Mouse (Mus musculus) forebrain, embryonic 11.5 days (tissue): Measurements from ENCODE around the gene Mpzl2. TPM values are rescaled to one million over a fixed set of nuclear protein-coding genes. Genes with fewer than 3 reads are reported as not detected.

Experiments used
- ATAC-seq: fragments of 200-750 bp; cut with Nextera tagmentation; replicated peaks from 2 replicates; pipeline ENCODE4 v1.8.0; 2017; ENCODE audit warnings: moderate TSS enrichment; ENCODE audit not compliant: low FRiP score
- DNase-seq: peaks from one replicate; pipeline ENCODE4 v3.0.0-alpha.2; 2017; ENCODE audit warnings: low spot score
- H3K27ac ChIP-seq: fragments of 300-500 bp; sonication (generic); 2 replicates; pipeline ENCODE4 v1.5.1; 2014; ENCODE audit warnings: low read depth, low read length
- H3K27me3 ChIP-seq: fragments of 300-500 bp; sonication (generic); 2 replicates; pipeline ENCODE4 v1.6.1; 2014; ENCODE audit warnings: mild to moderate bottlenecking, low read length, mixed read lengths; ENCODE audit not compliant: control insufficient read depth, insufficient read depth
- H3K36me3 ChIP-seq: fragments of 300-500 bp; sonication (generic); 2 replicates; pipeline ENCODE4 v1.6.1; 2014; ENCODE audit warnings: mild to moderate bottlenecking, low read length, moderate library complexity, mixed read lengths; ENCODE audit not compliant: control insufficient read depth, insufficient read depth
- H3K4me1 ChIP-seq: fragments of 300-500 bp; sonication (generic); replicated peaks from 2 replicates; pipeline ENCODE4 v1.6.1; 2014; ENCODE audit warnings: low read length, mixed read lengths; ENCODE audit not compliant: control insufficient read depth, insufficient read depth
- H3K4me2 ChIP-seq: fragments of 300-500 bp; sonication (generic); 2 replicates; pipeline ENCODE4 v1.6.1; 2014; ENCODE audit warnings: low read depth, mild to moderate bottlenecking, low read length, moderate library complexity, mixed read lengths; ENCODE audit not compliant: severe bottlenecking
- H3K4me3 ChIP-seq: fragments of 300-500 bp; sonication (generic); 2 replicates; pipeline ENCODE4 v1.5.1; 2014; ENCODE audit warnings: low read depth, low read length
- H3K9ac ChIP-seq: fragments of 300-500 bp; sonication (generic); 2 replicates; pipeline ENCODE4 v1.6.1; 2014; ENCODE audit warnings: low read length
- H3K9me3 ChIP-seq: fragments of 300-500 bp; sonication (generic); 2 replicates; pipeline ENCODE4 v1.6.1; 2016; ENCODE audit warnings: low read length, mixed read lengths; ENCODE audit not compliant: control insufficient read depth
- WGBS: fragments of 180-500 bp; shearing (Covaris S2); extraction: QIAGEN DNeasy Blood & Tissue Kit; methylation state at CpG from one replicate; pipeline ENCODE4 v1.1.7; 2014; 5-methylcytosine and 5-hydroxymethylcytosine counted together
- polyA plus RNA-seq: library from polyadenylated mRNA; unstranded; fragments of >200 nt; fragmentation: Nextera tagmentation; extraction: Ambion mirVana; gene quantifications from 2 replicates; pipeline ENCODE4 v1.2.1, GENCODE M21; 2014

Mpzl2 gene
- polyA plus RNA-seq, 1 experiment from 2014 or later, result 1.8 TPM

DNA sequence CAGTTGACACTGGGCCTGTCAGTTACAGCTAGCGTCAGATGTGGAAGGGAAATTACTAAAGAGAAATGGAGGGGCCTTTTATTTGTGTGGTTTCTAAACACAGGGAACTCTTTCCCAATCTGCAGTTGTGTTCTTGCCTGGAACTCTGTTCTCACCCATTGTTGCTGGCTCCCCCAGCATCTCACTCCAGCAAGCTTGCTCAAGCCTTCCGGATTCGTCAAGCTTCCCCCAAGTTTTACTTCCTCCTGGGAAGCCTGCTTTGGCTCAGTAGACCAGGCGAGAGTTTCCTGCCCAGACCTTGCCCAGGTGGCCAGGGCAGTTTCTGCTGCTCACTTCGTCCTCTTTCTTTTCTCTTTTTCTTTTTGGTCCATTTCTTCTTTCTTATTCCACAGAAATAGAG is 45.0 kb downstream of the Mpzl2 start:
- Histone ChIP-seq H3K4me3 (no peak overlapping the region), H3K9ac (no peak overlapping the region), H3K27me3 (no peaks in the 10 kb centered on the region), H3K9me3 (no peaks in the 10 kb centered on the region), H3K4me2 (no peak overlapping the region), H3K4me1 (no peaks in the 10 kb centered on the region), H3K27ac (no peak overlapping the region), H3K36me3 (no peaks in the 10 kb centered on the region)
- no peak for ATAC-seq
- 88% methylated on average over 5 of the region's 5 CpGs for WGBS
- no peak for DNase-seq

GRCm38 (mm10) chr9:45085741-45086690 is 46.4 kb downstream of the Mpzl2 start:
- no peaks in the 10 kb centered on the region for H3K4me1 ChIP-seq
- no peaks in the 10 kb centered on the region for H3K9me3 ChIP-seq
- DNase-seq (no peak), ATAC-seq (no peak)
- WGBS, result 74% methylated on average over 12 of the region's 12 CpGs
- no peaks in the 10 kb centered on the region for H3K36me3 ChIP-seq
- H3K4me2 ChIP-seq, result no peak overlapping the region
- H3K4me3 ChIP-seq, result no peak overlapping the region
- H3K27ac ChIP-seq, result no peak overlapping the region
- no peaks in the 10 kb centered on the region for H3K27me3 ChIP-seq
- no peak overlapping the region for H3K9ac ChIP-seq

DNA sequence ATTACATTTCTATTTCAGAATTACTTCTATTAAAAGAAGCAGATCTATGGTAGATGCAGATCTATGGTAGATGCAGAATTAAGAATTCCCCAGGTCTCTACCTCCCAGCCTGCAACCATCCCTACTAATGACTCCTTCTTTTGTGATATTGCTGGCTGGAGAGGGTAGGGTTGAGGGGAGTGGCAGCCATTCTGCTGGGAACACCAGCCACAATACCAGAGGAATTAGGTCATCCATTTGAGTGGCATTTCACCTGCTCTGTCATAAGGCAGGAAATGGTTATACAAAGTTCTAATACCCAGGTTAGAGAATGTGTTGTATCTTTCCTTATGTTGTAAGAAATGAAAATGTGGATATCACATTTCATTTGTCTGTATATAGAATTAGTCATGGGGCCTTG is 48.4 kb downstream of the Mpzl2 start:
- H3K9ac ChIP-seq, result no peak overlapping the region
- H3K27ac ChIP-seq, result no peak overlapping the region
- H3K4me1 ChIP-seq, result no peaks in the 10 kb centered on the region
- H3K4me2 ChIP-seq, result no peak overlapping the region
- no peaks in the 10 kb centered on the region for H3K9me3 ChIP-seq
- H3K27me3 ChIP-seq, result no peaks in the 10 kb centered on the region
- no peak overlapping the region for H3K4me3 ChIP-seq
- DNase-seq (no peak), ATAC-seq (no peak)
- no peaks in the 10 kb centered on the region for H3K36me3 ChIP-seq

DNA sequence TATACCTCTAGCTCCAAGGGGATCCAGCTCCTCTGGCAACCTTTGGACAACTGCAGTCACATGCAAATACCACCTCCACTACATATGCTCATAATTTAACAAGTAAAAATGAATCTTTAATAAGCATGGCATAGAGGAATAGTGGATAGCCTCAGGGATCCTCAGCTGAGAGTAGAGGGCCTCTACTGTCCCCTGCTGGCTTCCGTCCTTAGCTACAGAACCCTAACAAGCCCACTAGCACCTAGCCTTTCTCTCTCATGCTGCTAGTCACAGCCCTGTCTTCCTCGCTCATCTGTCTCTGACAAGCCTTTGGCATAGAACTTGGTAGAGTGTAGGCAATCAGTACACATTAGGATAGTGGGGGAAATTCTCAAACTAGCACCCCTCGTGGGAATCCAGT is 51.2 kb downstream of the Mpzl2 start:
- 75% methylated on average over 3 of the region's 3 CpGs for WGBS
- DNase-seq, result no peak
- Histone ChIP-seq H3K4me1 (no peaks in the 10 kb centered on the region), H3K9ac (no peak overlapping the region), H3K9me3 (no peaks in the 10 kb centered on the region), H3K4me3 (no peak overlapping the region), H3K27ac (no peak overlapping the region), H3K36me3 (no peaks in the 10 kb centered on the region), H3K4me2 (no peak overlapping the region), H3K27me3 (no peaks in the 10 kb centered on the region)
- ATAC-seq, result no peak

GRCm38 (mm10) chr9:45092641-45093040 is 53.0 kb downstream of the Mpzl2 start:
- Histone ChIP-seq H3K4me1 (no peaks in the 10 kb centered on the region), H3K27ac (no peak overlapping the region), H3K36me3 (no peaks in the 10 kb centered on the region), H3K9me3 (no peaks in the 10 kb centered on the region), H3K4me2 (no peak overlapping the region), H3K9ac (no peak overlapping the region), H3K27me3 (no peaks in the 10 kb centered on the region; the same call in 1 of the 2 replicates), H3K4me3 (no peak overlapping the region)
- DNase-seq (no peak), ATAC-seq (no peak)
- 81% methylated on average over 4 of the region's 4 CpGs for WGBS

- ATAC-seq, result no peak
- no peak overlapping the region for H3K4me3 ChIP-seq
- WGBS, result 79% methylated on average over 6 of the region's 6 CpGs
These were observed 55.7 kb downstream of the Mpzl2 start for GRCm38 (mm10) chr9:45095149-45095937.

GRCm38 (mm10) chr9:45097877-45098276 is 58.3 kb downstream of the Mpzl2 start:
- no peaks in the 10 kb centered on the region for H3K4me1 ChIP-seq
- no peaks in the 10 kb centered on the region for H3K9me3 ChIP-seq
- H3K27ac ChIP-seq, result no peak overlapping the region
- H3K36me3 ChIP-seq, result no peaks in the 10 kb centered on the region
- H3K9ac ChIP-seq, result no peak overlapping the region
- WGBS, result 88% methylated on average over 5 of the region's 5 CpGs
- no peaks in the 10 kb centered on the region; the same call in 1 of the 2 replicates for H3K27me3 ChIP-seq
- no peak overlapping the region for H3K4me2 ChIP-seq
- no peak for DNase-seq
- no peak overlapping the region for H3K4me3 ChIP-seq
- ATAC-seq, result no peak

More at GRCm38 (mm10) chr9:45095149-45095937, 55.7 kb downstream of the Mpzl2 start:
- DNase-seq, result no peak
- Histone ChIP-seq H3K36me3 (no peaks in the 10 kb centered on the region), H3K4me1 (no peaks in the 10 kb centered on the region), H3K27me3 (no peaks in the 10 kb centered on the region; the same call in 1 of the 2 replicates), H3K9ac (no peak overlapping the region), H3K27ac (no peak overlapping the region), H3K9me3 (no peaks in the 10 kb centered on the region), H3K4me2 (no peak overlapping the region)

DNA sequence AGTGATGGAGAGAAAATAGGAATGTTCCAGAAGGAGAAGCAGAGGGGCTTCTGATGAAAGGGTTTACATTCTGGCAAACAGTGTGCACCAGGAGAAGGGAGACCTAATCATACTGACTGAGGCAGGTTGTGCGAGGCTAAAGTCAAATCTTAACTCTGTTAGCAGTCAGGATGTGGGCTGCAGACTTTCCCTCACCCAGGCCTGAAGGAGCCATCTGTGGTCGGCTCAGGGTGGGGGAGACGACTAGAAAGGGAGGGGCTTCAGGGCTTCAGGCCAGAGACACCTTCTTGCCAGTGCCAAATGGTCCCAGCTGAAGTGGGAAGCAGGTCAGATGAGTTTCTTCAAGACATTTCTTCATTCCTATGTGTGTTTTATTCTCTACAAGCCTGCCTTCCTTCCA is 58.8 kb downstream of the Mpzl2 start:
- no peak for DNase-seq
- H3K4me1 ChIP-seq, result no peaks in the 10 kb centered on the region
- no peaks in the 10 kb centered on the region for H3K36me3 ChIP-seq
- no peak overlapping the region for H3K27ac ChIP-seq
- no peaks in the 10 kb centered on the region for H3K9me3 ChIP-seq
- H3K4me3 ChIP-seq, result no peak overlapping the region
- 73% methylated on average over 3 of the region's 3 CpGs for WGBS
- no peak overlapping the region for H3K4me2 ChIP-seq
- ATAC-seq, result no peak
- H3K9ac ChIP-seq, result no peak overlapping the region
- no peaks in the 10 kb centered on the region; the same call in 1 of the 2 replicates for H3K27me3 ChIP-seq
